Mouse (Mus musculus): Measurements from ENCODE around the gene Nos2.
"Not testable (repeated sequence)": the region's sequence is repeated elsewhere in the genome, so short reads cannot be mapped to it uniquely, and the experiment has no call there.

Gene Nos2

GRCm38 (mm10) chr11:78989206-78989605 is 68.6 kb downstream of the Nos2 start:
- not testable (repeated sequence) for DNase-seq (ENCODE audit: low spot score in 2 of 2)

GRCm38 (mm10) chr11:78990096-78990495 is 69.5 kb downstream of the Nos2 start:
- no peak for DNase-seq (ENCODE audit: low spot score in 2 of 2)

DNA sequence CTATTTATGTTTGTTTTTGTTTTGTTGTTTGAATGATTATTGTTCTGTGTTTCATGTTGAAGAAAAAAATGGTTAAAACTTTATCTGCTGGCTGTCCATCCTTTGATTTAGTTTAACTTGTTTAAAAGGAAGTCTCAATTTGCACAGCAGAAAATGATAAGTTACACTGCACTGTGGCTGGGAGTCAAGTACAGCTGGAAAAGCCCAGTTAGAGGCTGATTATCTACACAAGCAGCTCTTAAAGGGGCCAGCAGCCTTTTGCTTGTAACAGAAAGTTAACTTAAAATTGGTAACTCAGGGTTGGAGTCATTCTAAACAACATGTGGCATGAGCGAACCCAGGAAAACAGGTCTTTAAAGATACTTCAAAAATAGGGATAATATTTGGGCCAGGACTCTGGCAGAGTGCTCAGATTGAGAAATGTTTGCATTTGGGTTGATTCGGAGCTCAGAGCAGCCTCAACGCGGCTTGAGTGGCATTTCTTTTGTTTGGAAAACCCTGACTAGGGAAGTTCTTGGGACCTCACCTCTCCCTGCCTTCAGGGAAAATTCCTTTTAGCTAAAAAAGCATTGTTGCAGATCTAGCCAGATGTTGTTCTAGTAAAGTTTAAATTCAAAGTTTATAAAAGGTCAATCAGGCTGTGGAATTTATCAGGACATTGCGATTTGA is 70.4 kb downstream of the Nos2 start:
- DNase-seq (ENCODE audit: low spot score in 2 of 2): not testable (repeated sequence)

DNA sequence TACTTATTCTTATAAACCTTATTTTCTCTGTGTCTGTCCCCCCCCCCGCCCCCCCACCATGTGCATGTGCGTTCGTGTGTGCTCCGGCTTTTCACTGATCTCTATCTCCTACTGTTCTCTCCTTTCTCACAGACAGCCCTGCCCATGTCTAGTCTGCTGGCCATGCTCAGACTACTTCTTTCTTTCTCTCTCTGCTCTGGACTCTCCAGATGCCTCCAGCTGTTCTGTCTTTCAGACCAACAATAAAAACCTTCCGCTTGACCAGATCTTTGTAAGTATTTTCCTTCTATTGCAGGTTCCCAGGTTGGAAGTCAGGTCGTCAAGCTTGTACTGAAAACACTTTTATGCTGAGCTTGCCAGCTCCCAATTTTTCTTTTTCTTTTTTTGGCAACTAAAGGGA is 78.5 kb downstream of the Nos2 start:
- no peak for DNase-seq (ENCODE audit: low spot score in 2 of 2)

DNA sequence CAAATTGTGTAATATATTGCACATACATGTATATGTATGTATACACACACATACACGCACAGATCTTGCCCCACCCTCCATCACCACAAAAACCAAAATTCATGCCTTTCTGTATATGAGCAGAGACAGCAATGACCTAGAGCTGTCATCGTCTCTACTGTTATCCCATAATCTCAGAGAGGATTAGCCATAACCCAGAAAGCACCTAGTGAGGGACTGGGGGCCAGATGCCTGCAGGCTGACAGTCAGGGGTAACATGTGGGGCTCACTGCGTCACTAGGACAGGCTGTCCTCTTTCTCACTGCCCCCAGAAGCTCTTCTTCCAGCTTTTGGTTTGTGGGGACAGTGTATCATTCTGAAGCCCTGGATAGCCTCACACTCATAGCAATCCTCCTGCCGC is 81.3 kb downstream of the Nos2 start:
- no peak for DNase-seq (ENCODE audit: low spot score in 2 of 2)

DNA sequence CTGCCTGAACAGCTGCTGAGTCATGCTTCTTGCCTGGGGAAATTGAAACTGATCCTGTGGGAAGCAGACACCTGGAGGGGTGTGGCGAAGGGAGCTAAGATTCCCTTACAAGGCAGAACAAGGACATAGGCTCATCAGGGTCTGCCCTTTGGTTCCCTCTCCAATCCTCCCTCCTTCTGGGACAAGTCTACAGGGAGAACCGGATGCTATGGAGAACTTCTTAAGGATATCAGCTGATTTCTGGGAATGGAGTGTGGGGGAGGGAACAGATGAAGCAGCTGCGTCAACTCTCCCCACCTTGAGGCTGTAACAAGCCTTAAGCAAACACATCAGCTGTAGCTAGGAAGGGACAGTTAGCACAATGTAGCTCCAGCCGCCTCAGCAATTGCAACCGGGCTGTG is 82.0 kb downstream of the Nos2 start:
- DNase-seq (ENCODE audit: low spot score in 2 of 2): no peak

DNA sequence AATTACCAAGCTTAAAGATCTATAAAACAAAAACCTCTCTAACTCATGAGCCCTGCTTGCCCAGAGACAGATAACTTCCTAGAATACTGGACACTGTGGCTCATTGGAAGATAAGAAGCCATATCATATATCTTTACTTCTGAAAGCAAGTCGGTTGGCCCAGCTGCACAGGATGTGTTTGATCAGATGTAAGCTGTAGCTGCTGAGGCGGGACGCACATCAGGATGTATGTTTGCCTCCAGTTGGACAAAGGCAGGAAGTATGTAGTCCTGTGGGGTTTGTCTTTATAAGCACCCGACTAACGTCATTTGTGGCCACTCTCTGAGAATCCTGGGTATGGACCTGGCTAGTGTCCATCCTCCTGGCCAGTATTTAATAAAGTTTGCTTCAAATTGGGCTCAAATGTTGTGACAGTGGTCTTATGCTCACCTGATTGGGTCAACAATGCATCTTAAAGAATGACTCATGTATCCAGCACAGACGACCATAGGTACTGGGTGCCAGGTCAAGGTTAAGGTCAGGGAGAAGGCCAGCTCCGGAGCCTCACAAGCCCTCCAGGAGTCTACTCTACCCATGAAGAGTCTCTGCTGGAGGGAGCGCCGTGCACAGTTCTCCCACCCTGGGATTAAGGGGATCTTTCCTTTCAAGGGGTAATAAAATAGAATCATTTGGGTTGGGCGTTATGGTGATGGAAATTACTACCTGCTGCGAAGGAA is 82.6 kb downstream of the Nos2 start:
- no peak for DNase-seq (ENCODE audit: low spot score in 2 of 2)

GRCm38 (mm10) chr11:79003769-79004638 is 83.4 kb downstream of the Nos2 start:
- no peak for DNase-seq (ENCODE audit: low spot score in 2 of 2)

DNA sequence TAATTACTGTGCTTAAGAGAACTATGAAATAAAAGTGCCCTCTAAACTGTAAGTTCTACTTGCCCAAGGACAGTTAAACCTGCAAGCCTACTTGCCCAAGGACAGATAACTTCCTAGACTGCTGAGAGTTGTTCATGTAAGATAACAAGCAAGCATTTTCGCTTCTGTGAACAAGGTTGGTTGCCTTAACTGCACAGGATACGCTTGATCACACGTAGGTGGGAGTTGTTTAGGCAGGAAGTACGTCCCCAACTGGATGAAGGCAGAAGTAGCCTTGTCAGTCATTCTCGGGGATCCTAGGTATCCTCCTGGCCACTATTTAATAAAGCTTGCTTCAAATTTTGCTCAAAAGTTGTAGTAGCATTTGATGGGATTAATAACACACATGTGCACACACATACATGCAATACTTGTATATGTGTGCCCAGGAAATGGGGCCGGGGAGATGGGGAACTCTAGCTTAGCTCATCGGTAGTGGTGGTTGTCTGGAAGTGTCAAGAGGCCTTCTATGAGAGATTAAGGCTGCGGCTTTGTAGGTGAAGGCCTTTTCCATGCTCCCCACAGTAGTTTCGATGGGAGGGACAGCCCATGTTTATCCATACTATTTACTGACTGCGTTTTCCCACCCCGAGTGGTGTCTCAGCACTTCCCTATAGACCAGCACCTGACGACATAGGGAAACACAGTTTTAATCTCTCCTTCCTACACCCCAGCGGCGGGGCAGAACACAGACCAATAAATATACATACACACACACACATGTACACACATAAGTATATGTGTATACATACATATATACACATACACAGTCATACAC is 85.2 kb downstream of the Nos2 start:
- DNase-seq (ENCODE audit: low spot score in 2 of 2): no peak

DNA sequence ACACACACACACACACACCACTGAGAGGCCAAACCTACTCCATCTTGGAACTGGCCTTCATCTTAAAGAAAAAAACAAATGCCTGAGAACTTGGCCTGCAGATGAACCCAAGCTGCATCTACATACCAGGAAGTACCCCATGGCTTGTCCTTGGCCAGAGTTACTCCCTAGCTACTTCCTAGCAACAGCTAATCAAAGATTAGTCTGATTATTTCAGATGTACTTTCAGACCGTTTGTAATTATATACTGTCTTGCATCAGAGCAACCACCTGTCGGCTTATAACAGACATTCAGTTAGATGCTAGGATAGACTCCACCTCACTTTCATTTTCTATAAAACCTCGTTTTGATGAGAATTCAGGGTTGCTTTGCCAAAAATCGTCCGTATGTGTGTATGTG is 85.8 kb downstream of the Nos2 start:
- no peak for DNase-seq (ENCODE audit: low spot score in 2 of 2)

GRCm38 (mm10) chr11:79007356-79007755 is 86.8 kb downstream of the Nos2 start:
- not testable (repeated sequence) for DNase-seq (ENCODE audit: low spot score in 2 of 2)

- no peak for DNase-seq (ENCODE audit: low spot score in 2 of 2)
These were observed 87.6 kb downstream of the Nos2 start for GRCm38 (mm10) chr11:79008007-79008775.

GRCm38 (mm10) chr11:79008891-79009290 is 88.3 kb downstream of the Nos2 start:
- DNase-seq (ENCODE audit: low spot score in 2 of 2): no peak
